Mouse (Mus musculus) brain, embryonic 18.5 days (tissue): ENCODE measurements around the gene Ankra2.

Experiments
- DNase-seq: peaks from one replicate; pipeline ENCODE4 v3.0.0-alpha.2; 2012; ENCODE audit warnings: low read depth, low spot score

Ankra2 gene

GRCm38 (mm10) chr13:98262636-98263457 is at the start of gene Ankra2, which contains the start of gene Utp15:
TSS of gene Ankra2 (plus strand) at chr13:98263074.
TSS of gene Utp15 (minus strand) at chr13:98263041.
- DNase-seq: peak; percentile 97

- DNase-seq: no peak
These were observed 40.0 kb upstream of the Ankra2 start for GRCm38 (mm10) chr13:98222848-98223247.

- no peak for DNase-seq
These were observed 36.6 kb upstream of the Ankra2 start for GRCm38 (mm10) chr13:98226225-98226624.

- no peak for DNase-seq
These were observed 32.4 kb upstream of the Ankra2 start for GRCm38 (mm10) chr13:98230511-98230910.

- no peak for DNase-seq
These were observed 27.4 kb upstream of the Ankra2 start for GRCm38 (mm10) chr13:98235451-98235850.

- DNase-seq: peak; percentile 49
These were observed 22.8 kb upstream of the Ankra2 start for GRCm38 (mm10) chr13:98239978-98240641.

GRCm38 (mm10) chr13:98241531-98242282 is 21.2 kb upstream of the Ankra2 start:
- DNase-seq: no peak

- no peak for DNase-seq
These were observed 18.1 kb upstream of the Ankra2 start for GRCm38 (mm10) chr13:98244571-98245350.

GRCm38 (mm10) chr13:98245386-98245785 is 17.5 kb upstream of the Ankra2 start:
- DNase-seq: no peak

GRCm38 (mm10) chr13:98249594-98249993 is 13.3 kb upstream of the Ankra2 start:
- no peak for DNase-seq

GRCm38 (mm10) chr13:98254921-98255320 is 8.0 kb upstream of the Ankra2 start:
- no peak for DNase-seq

- DNase-seq: no peak
These were observed 649 bp downstream of the Ankra2 start for GRCm38 (mm10) chr13:98263458-98263987.

- DNase-seq: no peak
These were observed 1.2 kb downstream of the Ankra2 start for GRCm38 (mm10) chr13:98264111-98264510.

- DNase-seq: no peak
These were observed 11.1 kb downstream of the Ankra2 start for GRCm38 (mm10) chr13:98274023-98274422.

GRCm38 (mm10) chr13:98275646-98276045 is 12.8 kb downstream of the Ankra2 start:
- DNase-seq: no peak

- DNase-seq: no peak
These were observed 13.4 kb downstream of the Ankra2 start for GRCm38 (mm10) chr13:98276253-98276652.

GRCm38 (mm10) chr13:98277501-98277900 is 14.6 kb downstream of the Ankra2 start:
- DNase-seq: no peak

GRCm38 (mm10) chr13:98279686-98280085 is 16.8 kb downstream of the Ankra2 start, which contains the start of gene Gm21976:
TSS of gene Gm21976 (plus strand) at chr13:98279887.
- DNase-seq: no peak

- no peak for DNase-seq
These were observed 18.2 kb downstream of the Ankra2 start for GRCm38 (mm10) chr13:98280990-98281650.

GRCm38 (mm10) chr13:98290719-98291118 is 27.8 kb downstream of the Ankra2 start:
- DNase-seq: no peak
